8 mouse cellular contexts compared by ENCODE assay signal in the genomic region with DNA sequence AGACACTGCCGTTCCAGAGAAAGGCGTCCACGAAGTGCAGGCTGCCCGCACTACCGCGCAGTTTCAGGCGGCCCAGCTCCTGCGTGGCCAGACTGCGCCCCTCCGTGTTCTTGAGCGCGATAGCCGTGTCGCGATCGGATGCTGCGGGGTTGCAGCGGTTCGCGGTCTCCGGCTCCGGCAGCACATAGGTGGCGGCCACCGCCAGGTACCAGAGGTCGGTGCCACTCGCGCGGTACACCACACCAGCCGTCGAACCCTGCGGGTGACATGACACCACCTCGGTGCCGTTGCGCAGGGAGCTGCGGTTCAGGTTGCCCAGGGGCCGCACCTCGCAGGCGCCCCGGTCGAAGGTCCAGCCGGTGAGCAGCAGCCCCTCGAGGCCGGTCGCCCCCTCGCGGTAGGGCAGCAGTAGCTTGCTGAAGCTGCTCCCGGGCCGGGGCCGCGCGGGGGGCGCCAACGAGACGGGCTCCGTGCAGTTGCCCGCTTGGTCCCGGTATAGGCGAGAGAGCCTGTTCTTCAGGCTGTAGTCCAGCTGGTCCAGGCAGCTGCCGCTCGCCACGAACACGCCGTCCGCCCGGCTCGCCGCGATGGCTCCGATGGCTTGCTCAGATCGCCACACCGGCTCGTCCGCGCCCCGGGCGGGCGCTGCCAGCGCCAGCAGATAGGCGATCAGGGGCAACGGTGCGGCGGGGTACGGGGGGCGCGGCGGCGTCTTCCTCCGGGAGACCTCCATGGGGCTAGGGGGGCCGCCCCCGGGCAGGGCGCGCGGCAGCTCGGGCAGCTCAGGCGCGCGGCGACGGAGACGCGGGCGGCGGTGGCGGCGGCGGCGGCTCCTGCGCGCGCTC. TPM values are rescaled to one million over a fixed set of nuclear protein-coding genes. Genes with fewer than 3 reads are reported as not detected.
A peak's percentile ranks its signal among the peaks of the same experiment; 100 is the strongest.
DNase-seq lines count a peak whose midpoint lies in the region; ATAC-seq and TF ChIP-seq lines count a peak whose summit lies in the region.

No protein-coding gene starts in this region.

- H3K4me2 ChIP-seq in heart, embryonic 13.5 days = peak overlapping the region; percentile 97
- H3K4me2 ChIP-seq in lung, embryonic 14.5 days = peak overlapping the region; percentile 96

- peak overlapping the region; percentile 43 for H3K4me3 ChIP-seq in embryonic fibroblast, embryonic 13.5 days (ENCODE audit: insufficient read depth, low read length)
- peak overlapping the region; percentile 86 for H3K4me3 ChIP-seq in heart, embryonic 13.5 days
- H3K4me3 ChIP-seq in lung, embryonic 14.5 days (ENCODE audit: low read depth, low read length) = peak overlapping the region; percentile 78

- H3K9me3 ChIP-seq in heart, embryonic 13.5 days = no peaks in the 10 kb centered on the region
- no peaks in the 10 kb centered on the region for H3K9me3 ChIP-seq in lung, embryonic 14.5 days (ENCODE audit: low read depth, low read length)

- no peaks in the 10 kb centered on the region for H3K4me1 ChIP-seq in embryonic fibroblast, embryonic 13.5 days (ENCODE audit: control insufficient read depth, insufficient read depth, low read length)
- peaks cover 34% of the 10 kb centered on the region for H3K4me1 ChIP-seq in heart, embryonic 13.5 days
- H3K4me1 ChIP-seq in lung, embryonic 14.5 days (ENCODE audit: insufficient read depth) = 0 out of 2 replicates have a peak, but pooled peaks cover 4% of the 10 kb centered on the region

- TF ChIP-seq CTCF in embryonic fibroblast, embryonic 13.5 days (IDR thresholded peaks at IDR 0.05; ENCODE audit: borderline replicate concordance, insufficient read depth, low read length) = no peak
- TF ChIP-seq CTCF in lung, embryonic 14.5 days (IDR thresholded peaks at IDR 0.05; ENCODE audit: low read depth) = peak; percentile 27; the same call in 1 of the 2 replicates

- H3K27ac ChIP-seq in embryonic fibroblast, embryonic 13.5 days (ENCODE audit: insufficient read depth, low read length) = no peak overlapping the region
- peak overlapping the region; percentile 63; the same call in 1 of the 2 replicates for H3K27ac ChIP-seq in heart, embryonic 13.5 days (replicated peaks)
- peak overlapping the region; percentile 65 for H3K27ac ChIP-seq in lung, embryonic 14.5 days (ENCODE audit: low read depth)

- TF ChIP-seq POLR2A in embryonic fibroblast, embryonic 13.5 days (IDR thresholded peaks at IDR 0.05; ENCODE audit: low read depth, low read length) = no peak

- no peaks in the 10 kb centered on the region for H3K36me3 ChIP-seq in heart, embryonic 13.5 days
- no peaks in the 10 kb centered on the region for H3K36me3 ChIP-seq in lung, embryonic 14.5 days (ENCODE audit: insufficient read depth)

- H3K9ac ChIP-seq in heart, embryonic 13.5 days = peak overlapping the region; percentile 87
- peak overlapping the region; percentile 72 for H3K9ac ChIP-seq in lung, embryonic 14.5 days

- WGBS in heart, embryonic 13.5 days = under 1% methylated on average over 95 of the region's 110 CpGs
- WGBS in lung, embryonic 14.5 days = under 1% methylated on average over 98 of the region's 110 CpGs

- peak; percentile 10; the same call in 1 of the 2 replicates for ATAC-seq in heart, embryonic 13.5 days (ENCODE audit: extremely low read depth, insufficient number of reproducible peaks, low FRiP score, low TSS enrichment)
- ATAC-seq in lung, embryonic 14.5 days (ENCODE audit: insufficient read depth) = peak; percentile 53
- ATAC-seq in neutrophil, adult 5-6 weeks (ENCODE audit: extremely low read depth, insufficient number of reproducible peaks, low FRiP score, poor library complexity, severe bottlenecking) = peak; percentile 10; the same call in 1 of the 2 replicates

- H3K27me3 ChIP-seq in heart, embryonic 13.5 days (replicated peaks) = peaks cover 80% of the 10 kb centered on the region
- peaks cover 30% of the 10 kb centered on the region for H3K27me3 ChIP-seq in lung, embryonic 14.5 days (ENCODE audit: insufficient read depth, low read length)

- peak; percentile 78 to 81 for DNase-seq in B cell, adult 2 months
- DNase-seq in adrenal gland, adult 2 months = peak; percentile 63
- peak; percentile 69 to 77 for DNase-seq in kidney, postnatal 4 days
- DNase-seq in lung, embryonic 14.5 days = peak; percentile 74
- DNase-seq in thymus, adult 18-20 months = peak; percentile 43 to 48

RNA-seq across cellular contexts. Expression of a gene that starts 0.6 kb away (rescaled TPM):
- total RNA-seq in adrenal gland, adult 2 months (2021) = 1 to 10 TPM; 2.4 to 8.0 TPM
- polyA plus RNA-seq in adrenal gland, adult 2 months (2012; rRNA removed) = 1.0 and 1.1 TPM in 2 replicates
- 7.2 and 16.5 TPM in 2 replicates for polyA plus RNA-seq in embryonic fibroblast, embryonic 13.5 days (2011; ENCODE audit: insufficient read length, low read depth, missing spikeins)
- polyA plus RNA-seq in heart, embryonic 13.5 days (2015; fragmentation: Nextera tagmentation; extraction: Ambion mirVana) = 3.1 and 3.3 TPM in 2 replicates
- 10.9 and 11.7 TPM in 2 replicates for polyA plus RNA-seq in lung, embryonic 14.5 days (2014; fragmentation: Nextera tagmentation; extraction: Ambion mirVana)
- 37.8 and 47.5 TPM in 2 replicates for total RNA-seq in neutrophil, adult 5-6 weeks (2017)
